Mouse (Mus musculus): ENCODE data around the gene Pla2g16. TPM values are rescaled to one million over a fixed set of nuclear protein-coding genes. Genes with fewer than 3 reads are reported as not detected.

The Pla2g16 gene
- polyA plus RNA-seq, 1 experiment from 2014 or later, result 19.1 TPM

GRCm38 (mm10) chr19:7523781-7524180 lies 33.5 kb upstream of the Pla2g16 start:
- H3K27me3 ChIP-seq (replicated peaks; ENCODE audit: insufficient read depth, low read length), result no peaks in the 10 kb centered on the region
- TF ChIP-seq CTCF (IDR thresholded peaks at IDR 0.05) (no peak), EP300 (IDR thresholded peaks at IDR 0.05) (no peak)
- no peak overlapping the region for H3K4me3 ChIP-seq (ENCODE audit: low read depth, low read length)
- peaks cover 36% of the 10 kb centered on the region; the same call in 1 of the 2 replicates for H3K36me3 ChIP-seq (ENCODE audit: insufficient read depth, low read length)
- no peak for DNase-seq (ENCODE audit: low spot score)
- H3K4me1 ChIP-seq (ENCODE audit: insufficient read depth, low read depth, low read length), result no peaks in the 10 kb centered on the region
- H3K9me3 ChIP-seq (ENCODE audit: low read length), result no peaks in the 10 kb centered on the region
- no peak overlapping the region for H3K9ac ChIP-seq (replicated peaks; ENCODE audit: low read depth)
- H3K27ac ChIP-seq (ENCODE audit: low read length), result no peak overlapping the region
- no peak overlapping the region for H3K4me2 ChIP-seq (replicated peaks; ENCODE audit: low read depth, low read length)
- ATAC-seq, result no peak

- no peak overlapping the region for H3K4me2 ChIP-seq (replicated peaks; ENCODE audit: low read depth, low read length)
- H3K36me3 ChIP-seq (ENCODE audit: insufficient read depth, low read length), result peaks cover 30% of the 10 kb centered on the region; the same call in 1 of the 2 replicates
- no peak overlapping the region for H3K4me3 ChIP-seq (ENCODE audit: low read depth, low read length)
- no peaks in the 10 kb centered on the region for H3K9me3 ChIP-seq (ENCODE audit: low read length)
- ATAC-seq (no peak), DNase-seq (ENCODE audit: low spot score) (no peak)
- H3K27me3 ChIP-seq (replicated peaks; ENCODE audit: insufficient read depth, low read length), result no peaks in the 10 kb centered on the region
- no peak overlapping the region for H3K9ac ChIP-seq (replicated peaks; ENCODE audit: low read depth)
- WGBS, result 69% methylated on average over 3 of the region's 3 CpGs
- TF ChIP-seq CTCF (IDR thresholded peaks at IDR 0.05) (no peak), EP300 (IDR thresholded peaks at IDR 0.05) (no peak)
- no peak overlapping the region for H3K27ac ChIP-seq (ENCODE audit: low read length)
- no peaks in the 10 kb centered on the region for H3K4me1 ChIP-seq (ENCODE audit: insufficient read depth, low read depth, low read length)
These were observed 32.4 kb upstream of the Pla2g16 start for GRCm38 (mm10) chr19:7524879-7525278.

GRCm38 (mm10) chr19:7528639-7529428 lies 28.4 kb upstream of the Pla2g16 start:
- DNase-seq (ENCODE audit: low spot score), result peak; percentile 74
- Histone ChIP-seq H3K4me2 (replicated peaks; ENCODE audit: low read depth, low read length) (no peak overlapping the region), H3K9me3 (ENCODE audit: low read length) (no peaks in the 10 kb centered on the region), H3K4me1 (ENCODE audit: insufficient read depth, low read depth, low read length) (no peaks in the 10 kb centered on the region), H3K9ac (replicated peaks; ENCODE audit: low read depth) (no peak overlapping the region), H3K4me3 (ENCODE audit: low read depth, low read length) (no peak overlapping the region), H3K36me3 (ENCODE audit: insufficient read depth, low read length) (peaks cover 39% of the 10 kb centered on the region), H3K27me3 (replicated peaks; ENCODE audit: insufficient read depth, low read length) (no peaks in the 10 kb centered on the region), H3K27ac (ENCODE audit: low read length) (no peak overlapping the region)
- TF ChIP-seq CTCF (IDR thresholded peaks at IDR 0.05) (peak; percentile 86), EP300 (IDR thresholded peaks at IDR 0.05) (no peak)
- ATAC-seq, result 0 out of 2 replicates have a peak, but pooled peaks have one; percentile 28
- 51% methylated on average over 7 of the region's 7 CpGs for WGBS

GRCm38 (mm10) chr19:7531906-7532305 lies 25.4 kb upstream of the Pla2g16 start:
- WGBS, result 90% methylated on average over 5 of the region's 5 CpGs
- DNase-seq (ENCODE audit: low spot score), result no peak
- ATAC-seq, result no peak
- Histone ChIP-seq H3K4me1 (ENCODE audit: insufficient read depth, low read depth, low read length) (no peaks in the 10 kb centered on the region), H3K9ac (replicated peaks; ENCODE audit: low read depth) (no peak overlapping the region), H3K9me3 (ENCODE audit: low read length) (no peaks in the 10 kb centered on the region), H3K27me3 (replicated peaks; ENCODE audit: insufficient read depth, low read length) (no peaks in the 10 kb centered on the region), H3K27ac (ENCODE audit: low read length) (no peak overlapping the region), H3K36me3 (ENCODE audit: insufficient read depth, low read length) (peaks cover 36% of the 10 kb centered on the region), H3K4me2 (replicated peaks; ENCODE audit: low read depth, low read length) (no peak overlapping the region), H3K4me3 (ENCODE audit: low read depth, low read length) (no peak overlapping the region)
- TF ChIP-seq CTCF (IDR thresholded peaks at IDR 0.05), result no peak
- TF ChIP-seq EP300 (IDR thresholded peaks at IDR 0.05), result no peak

- DNase-seq (ENCODE audit: low spot score) (no peak), ATAC-seq (no peak)
- WGBS, result 77% methylated on average over 5 of the region's 5 CpGs
- H3K9me3 ChIP-seq (ENCODE audit: low read length), result no peaks in the 10 kb centered on the region
- no peak overlapping the region for H3K27ac ChIP-seq (ENCODE audit: low read length)
- H3K4me2 ChIP-seq (replicated peaks; ENCODE audit: low read depth, low read length), result no peak overlapping the region
- no peaks in the 10 kb centered on the region for H3K4me1 ChIP-seq (ENCODE audit: insufficient read depth, low read depth, low read length)
- peaks cover 34% of the 10 kb centered on the region for H3K36me3 ChIP-seq (ENCODE audit: insufficient read depth, low read length)
- no peaks in the 10 kb centered on the region for H3K27me3 ChIP-seq (replicated peaks; ENCODE audit: insufficient read depth, low read length)
- H3K9ac ChIP-seq (replicated peaks; ENCODE audit: low read depth), result no peak overlapping the region
- TF ChIP-seq EP300 (IDR thresholded peaks at IDR 0.05), result no peak
- no peak for TF ChIP-seq CTCF (IDR thresholded peaks at IDR 0.05)
- H3K4me3 ChIP-seq (ENCODE audit: low read depth, low read length), result no peak overlapping the region
These were observed 23.4 kb upstream of the Pla2g16 start for GRCm38 (mm10) chr19:7533891-7534290.

GRCm38 (mm10) chr19:7548924-7549323 lies 8.3 kb upstream of the Pla2g16 start:
- ATAC-seq (no peak), DNase-seq (ENCODE audit: low spot score) (no peak)
- Histone ChIP-seq H3K4me3 (ENCODE audit: low read depth, low read length) (no peak overlapping the region), H3K9ac (replicated peaks; ENCODE audit: low read depth) (no peak overlapping the region), H3K9me3 (ENCODE audit: low read length) (no peaks in the 10 kb centered on the region), H3K27ac (ENCODE audit: low read length) (no peak overlapping the region), H3K4me2 (replicated peaks; ENCODE audit: low read depth, low read length) (no peak overlapping the region), H3K4me1 (ENCODE audit: insufficient read depth, low read depth, low read length) (peaks cover 4% of the 10 kb centered on the region; the same call in 1 of the 2 replicates), H3K36me3 (ENCODE audit: insufficient read depth, low read length) (no peaks in the 10 kb centered on the region), H3K27me3 (replicated peaks; ENCODE audit: insufficient read depth, low read length) (no peaks in the 10 kb centered on the region)
- TF ChIP-seq CTCF (IDR thresholded peaks at IDR 0.05) (no peak), EP300 (IDR thresholded peaks at IDR 0.05) (no peak)
- WGBS, result 92% methylated on average over 3 of the region's 3 CpGs

Data from lung, postnatal 0 days (tissue).